Mouse (Mus musculus): Measurements from ENCODE around the gene Oosp1.

- TF ChIP-seq EP300 (IDR thresholded peaks at IDR 0.05): no peak
- TF ChIP-seq CTCF (IDR thresholded peaks at IDR 0.05): no peak
Observed at GRCm38 (mm10) chr19:11690839-11691238, at the start of gene Oosp1.
